Mouse (Mus musculus): ENCODE measurements around the gene Slc8a1. TPM values are rescaled to one million over a fixed set of nuclear protein-coding genes. Genes with fewer than 3 reads are reported as not detected.

The Slc8a1 gene
- polyA plus RNA-seq, 1 experiment = 73.8 TPM

GRCm38 (mm10) chr17:81403121-81403520 lies 335.1 kb downstream of the Slc8a1 start:
- WGBS = 73% methylated on average over 4 of the region's 4 CpGs
- TF ChIP-seq POLR2A (IDR thresholded peaks at IDR 0.05; ENCODE audit: insufficient read depth, low read depth, low read length) (no peak), CTCF (IDR thresholded peaks at IDR 0.05; ENCODE audit: insufficient read depth, low read depth, low read length) (no peak)
- Histone ChIP-seq H3K27ac (ENCODE audit: insufficient read depth, low read depth, low read length) (0 out of 2 replicates have a peak overlapping the region, but pooled peaks have one; percentile 33), H3K4me1 (ENCODE audit: control insufficient read depth, insufficient read depth, low read length) (peaks cover 5% of the 10 kb centered on the region), H3K4me3 (ENCODE audit: insufficient read depth, low read depth, low read length) (no peak overlapping the region)

- Histone ChIP-seq H3K4me3 (ENCODE audit: insufficient read depth, low read depth, low read length) (no peak overlapping the region), H3K4me1 (ENCODE audit: control insufficient read depth, insufficient read depth, low read length) (peaks cover 5% of the 10 kb centered on the region), H3K27ac (ENCODE audit: insufficient read depth, low read depth, low read length) (no peak overlapping the region)
- TF ChIP-seq CTCF (IDR thresholded peaks at IDR 0.05; ENCODE audit: insufficient read depth, low read depth, low read length) = no peak
- no peak for TF ChIP-seq POLR2A (IDR thresholded peaks at IDR 0.05; ENCODE audit: insufficient read depth, low read depth, low read length)
- WGBS = 19% methylated on average over 2 of the region's 2 CpGs
These were observed 335.5 kb downstream of the Slc8a1 start for GRCm38 (mm10) chr17:81402636-81403035.

GRCm38 (mm10) chr17:81400377-81400776 lies 337.8 kb downstream of the Slc8a1 start:
- no peak overlapping the region; the same call in 1 of the 2 replicates for H3K27ac ChIP-seq (ENCODE audit: insufficient read depth, low read depth, low read length)

GRCm38 (mm10) chr17:81397434-81397833 lies 340.7 kb downstream of the Slc8a1 start:
- H3K4me3 ChIP-seq (ENCODE audit: insufficient read depth, low read depth, low read length) = no peak overlapping the region
- no peak overlapping the region for H3K27ac ChIP-seq (ENCODE audit: insufficient read depth, low read depth, low read length)
- peaks cover 6% of the 10 kb centered on the region for H3K4me1 ChIP-seq (ENCODE audit: control insufficient read depth, insufficient read depth, low read length)
- TF ChIP-seq POLR2A (IDR thresholded peaks at IDR 0.05; ENCODE audit: insufficient read depth, low read depth, low read length) (no peak), CTCF (IDR thresholded peaks at IDR 0.05; ENCODE audit: insufficient read depth, low read depth, low read length) (no peak)
- 45% methylated on average over 1 of the region's 1 CpGs for WGBS

More at GRCm38 (mm10) chr17:81400377-81400776, 337.8 kb downstream of the Slc8a1 start:
- no peak overlapping the region for H3K4me3 ChIP-seq (ENCODE audit: insufficient read depth, low read depth, low read length)
- TF ChIP-seq CTCF (IDR thresholded peaks at IDR 0.05; ENCODE audit: insufficient read depth, low read depth, low read length) (no peak), POLR2A (IDR thresholded peaks at IDR 0.05; ENCODE audit: insufficient read depth, low read depth, low read length) (no peak)
- H3K4me1 ChIP-seq (ENCODE audit: control insufficient read depth, insufficient read depth, low read length) = peaks cover 5% of the 10 kb centered on the region
- WGBS = 44% methylated on average over 5 of the region's 5 CpGs

- Histone ChIP-seq H3K4me1 (ENCODE audit: control insufficient read depth, insufficient read depth, low read length) (peaks cover 3% of the 10 kb centered on the region; the same call in 1 of the 2 replicates), H3K4me3 (ENCODE audit: insufficient read depth, low read depth, low read length) (no peak overlapping the region), H3K27ac (ENCODE audit: insufficient read depth, low read depth, low read length) (no peak overlapping the region)
- TF ChIP-seq CTCF (IDR thresholded peaks at IDR 0.05; ENCODE audit: insufficient read depth, low read depth, low read length) (no peak), POLR2A (IDR thresholded peaks at IDR 0.05; ENCODE audit: insufficient read depth, low read depth, low read length) (no peak)
- 73% methylated on average over 2 of the region's 2 CpGs for WGBS
These were observed 344.1 kb downstream of the Slc8a1 start for GRCm38 (mm10) chr17:81394124-81394523.

- TF ChIP-seq CTCF (IDR thresholded peaks at IDR 0.05; ENCODE audit: insufficient read depth, low read depth, low read length) (no peak), POLR2A (IDR thresholded peaks at IDR 0.05; ENCODE audit: insufficient read depth, low read depth, low read length) (no peak)
- WGBS = 76% methylated on average over 4 of the region's 4 CpGs
- peaks cover 3% of the 10 kb centered on the region; the same call in 1 of the 2 replicates for H3K4me1 ChIP-seq (ENCODE audit: control insufficient read depth, insufficient read depth, low read length)
- H3K4me3 ChIP-seq (ENCODE audit: insufficient read depth, low read depth, low read length) = no peak overlapping the region
- H3K27ac ChIP-seq (ENCODE audit: insufficient read depth, low read depth, low read length) = no peak overlapping the region
These were observed 345.1 kb downstream of the Slc8a1 start for GRCm38 (mm10) chr17:81393040-81393439.

- WGBS = 93% methylated on average over 7 of the region's 7 CpGs
- peaks cover 3% of the 10 kb centered on the region; the same call in 1 of the 2 replicates for H3K4me1 ChIP-seq (ENCODE audit: control insufficient read depth, insufficient read depth, low read length)
- no peak overlapping the region for H3K27ac ChIP-seq (ENCODE audit: insufficient read depth, low read depth, low read length)
- no peak overlapping the region for H3K4me3 ChIP-seq (ENCODE audit: insufficient read depth, low read depth, low read length)
- no peak for TF ChIP-seq POLR2A (IDR thresholded peaks at IDR 0.05; ENCODE audit: insufficient read depth, low read depth, low read length)
- TF ChIP-seq CTCF (IDR thresholded peaks at IDR 0.05; ENCODE audit: insufficient read depth, low read depth, low read length) = no peak
These were observed 346.7 kb downstream of the Slc8a1 start for GRCm38 (mm10) chr17:81391478-81391877.

- Histone ChIP-seq H3K4me3 (ENCODE audit: insufficient read depth, low read depth, low read length) (no peak overlapping the region), H3K4me1 (ENCODE audit: control insufficient read depth, insufficient read depth, low read length) (peaks cover 3% of the 10 kb centered on the region; the same call in 1 of the 2 replicates), H3K27ac (ENCODE audit: insufficient read depth, low read depth, low read length) (no peak overlapping the region)
- WGBS = 82% methylated on average over 3 of the region's 3 CpGs
- no peak for TF ChIP-seq CTCF (IDR thresholded peaks at IDR 0.05; ENCODE audit: insufficient read depth, low read depth, low read length)
- TF ChIP-seq POLR2A (IDR thresholded peaks at IDR 0.05; ENCODE audit: insufficient read depth, low read depth, low read length) = no peak
These were observed 347.4 kb downstream of the Slc8a1 start for GRCm38 (mm10) chr17:81390790-81391189.

- TF ChIP-seq CTCF (IDR thresholded peaks at IDR 0.05; ENCODE audit: insufficient read depth, low read depth, low read length) (no peak), POLR2A (IDR thresholded peaks at IDR 0.05; ENCODE audit: insufficient read depth, low read depth, low read length) (no peak)
- no peaks in the 10 kb centered on the region for H3K4me1 ChIP-seq (ENCODE audit: control insufficient read depth, insufficient read depth, low read length)
- WGBS = 89% methylated on average over 2 of the region's 2 CpGs
- no peak overlapping the region for H3K27ac ChIP-seq (ENCODE audit: insufficient read depth, low read depth, low read length)
- no peak overlapping the region for H3K4me3 ChIP-seq (ENCODE audit: insufficient read depth, low read depth, low read length)
These were observed 352.1 kb downstream of the Slc8a1 start for GRCm38 (mm10) chr17:81386118-81386517.
